Mouse (Mus musculus): ENCODE measurements around the gene Ar.

DNA sequence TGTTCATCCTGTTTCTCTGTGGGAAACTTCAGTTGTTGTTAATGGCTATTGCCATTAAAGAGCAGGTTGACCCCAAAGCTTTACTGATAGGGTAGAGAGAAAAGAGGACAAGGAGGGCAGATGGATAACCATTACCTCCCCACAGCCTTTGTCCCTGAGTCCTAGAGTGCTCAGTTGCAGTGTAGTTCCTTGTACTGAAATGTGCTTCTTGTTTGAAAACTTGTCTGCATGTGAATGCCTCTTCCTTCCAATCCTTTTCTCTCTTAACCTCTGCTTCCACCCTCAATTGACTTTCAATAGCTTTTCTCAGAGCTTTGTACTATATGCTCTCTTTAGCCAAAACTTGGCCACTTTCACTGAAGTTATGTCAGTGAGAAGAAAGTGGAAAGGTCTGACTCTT, 168.9 kb downstream of the Ar start:
- no peak for TF ChIP-seq POLR2A (IDR thresholded peaks at IDR 0.05; ENCODE audit: low read depth, low read length)
- TF ChIP-seq CTCF (IDR thresholded peaks at IDR 0.05; ENCODE audit: extremely low read depth, insufficient read length, insufficient replicate concordance, low read depth, low read length): no peak
